Mouse (Mus musculus): ENCODE data around the gene Tmem163.

DNA sequence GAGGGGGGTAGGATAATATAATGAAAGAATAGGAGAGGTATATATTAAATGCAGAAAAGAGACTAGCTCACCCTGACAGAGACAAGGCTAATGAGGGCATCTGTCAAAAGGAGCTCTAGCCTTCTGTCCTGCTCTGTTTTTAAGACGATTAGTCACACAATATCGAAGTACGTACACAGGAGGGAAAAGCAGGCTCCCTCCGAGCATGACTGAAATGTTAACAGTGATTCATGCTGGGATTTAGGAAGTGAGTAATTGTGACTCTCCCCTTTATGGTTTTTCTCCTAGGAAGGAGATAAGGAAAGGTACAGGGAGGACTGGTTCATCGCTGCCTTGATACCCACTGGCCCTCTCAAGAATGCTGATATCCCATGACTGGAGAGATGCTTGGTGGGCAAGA is 57.0 kb downstream of the Tmem163 start:
- TF ChIP-seq CTCF (IDR thresholded peaks at IDR 0.05; ENCODE audit: extremely low read depth, insufficient read depth, low read length) = no peak
- no peak for TF ChIP-seq POLR2A (IDR thresholded peaks at IDR 0.05; ENCODE audit: extremely low read depth, insufficient read depth, low read length)
